Mouse (Mus musculus): ENCODE results near the gene Pmpca. TPM values are rescaled to one million over a fixed set of nuclear protein-coding genes. Genes with fewer than 3 reads are reported as not detected.

The Pmpca gene
- polyA plus RNA-seq, 1 experiment from 2014 or later = 83.2 TPM

DNA sequence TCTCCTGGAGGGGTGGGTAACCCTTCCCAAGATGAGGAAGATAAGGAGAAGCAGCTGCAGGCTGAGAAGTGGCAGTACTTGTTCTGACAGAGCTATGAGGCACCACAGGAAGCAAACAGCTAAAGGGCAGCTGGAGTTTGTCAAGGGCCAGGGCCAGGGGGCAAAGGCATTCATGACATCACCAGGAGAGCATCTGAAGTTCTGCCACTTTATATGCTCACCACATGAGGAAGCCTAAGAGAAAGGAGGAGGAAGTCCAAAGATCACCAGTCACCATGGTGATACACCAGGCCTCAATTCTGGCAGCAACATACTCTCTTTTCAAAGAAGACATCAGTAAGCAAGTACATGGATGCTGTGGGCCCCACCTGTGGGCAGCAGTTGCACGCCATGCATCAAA lies 33.9 kb downstream of the Pmpca start:
- Histone ChIP-seq H3K27ac (ENCODE audit: low read length) (no peak overlapping the region), H3K9me3 (ENCODE audit: control insufficient read depth, low read depth, low read length) (no peaks in the 10 kb centered on the region), H3K27me3 (ENCODE audit: control insufficient read depth, insufficient read depth, low read length) (no peaks in the 10 kb centered on the region), H3K4me2 (replicated peaks; ENCODE audit: low read depth, low read length) (no peak overlapping the region), H3K4me3 (ENCODE audit: low read depth, low read length) (no peak overlapping the region), H3K36me3 (ENCODE audit: control insufficient read depth, insufficient read depth, low read length) (peaks cover 85% of the 10 kb centered on the region), H3K9ac (replicated peaks; ENCODE audit: low read depth, low read length) (no peak overlapping the region), H3K4me1 (ENCODE audit: control insufficient read depth, insufficient read depth, low read length) (no peaks in the 10 kb centered on the region)
- 76% methylated on average over 1 of the region's 1 CpGs for WGBS
- ATAC-seq (ENCODE audit: insufficient number of reproducible peaks, insufficient read depth, low FRiP score, low read depth) = no peak

DNA sequence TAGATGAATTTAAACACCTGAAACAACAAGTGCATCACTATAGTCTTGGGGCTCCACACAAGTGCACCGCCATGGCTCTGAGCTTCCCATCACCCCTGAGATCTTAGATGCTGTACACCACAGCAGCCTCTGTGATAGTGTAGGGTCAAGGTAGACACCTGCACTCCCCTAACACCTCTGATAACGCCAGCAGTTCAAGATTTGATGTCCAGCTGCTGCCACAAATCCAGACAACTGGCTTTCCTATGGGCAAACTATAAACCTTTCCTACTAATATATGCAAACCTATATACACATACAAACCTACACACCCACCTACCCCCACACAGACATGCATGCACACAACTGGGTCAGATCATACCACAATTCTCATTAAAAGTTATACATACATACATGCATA lies 35.4 kb downstream of the Pmpca start:
- Histone ChIP-seq H3K27ac (ENCODE audit: low read length) (no peak overlapping the region), H3K4me2 (replicated peaks; ENCODE audit: low read depth, low read length) (no peak overlapping the region), H3K9me3 (ENCODE audit: control insufficient read depth, low read depth, low read length) (no peaks in the 10 kb centered on the region), H3K36me3 (ENCODE audit: control insufficient read depth, insufficient read depth, low read length) (peaks cover 93% of the 10 kb centered on the region), H3K4me1 (ENCODE audit: control insufficient read depth, insufficient read depth, low read length) (no peaks in the 10 kb centered on the region), H3K27me3 (ENCODE audit: control insufficient read depth, insufficient read depth, low read length) (no peaks in the 10 kb centered on the region), H3K9ac (replicated peaks; ENCODE audit: low read depth, low read length) (no peak overlapping the region), H3K4me3 (ENCODE audit: low read depth, low read length) (no peak overlapping the region)
- no peak for ATAC-seq (ENCODE audit: insufficient number of reproducible peaks, insufficient read depth, low FRiP score, low read depth)
- WGBS = 91% methylated on average over 2 of the region's 2 CpGs

DNA sequence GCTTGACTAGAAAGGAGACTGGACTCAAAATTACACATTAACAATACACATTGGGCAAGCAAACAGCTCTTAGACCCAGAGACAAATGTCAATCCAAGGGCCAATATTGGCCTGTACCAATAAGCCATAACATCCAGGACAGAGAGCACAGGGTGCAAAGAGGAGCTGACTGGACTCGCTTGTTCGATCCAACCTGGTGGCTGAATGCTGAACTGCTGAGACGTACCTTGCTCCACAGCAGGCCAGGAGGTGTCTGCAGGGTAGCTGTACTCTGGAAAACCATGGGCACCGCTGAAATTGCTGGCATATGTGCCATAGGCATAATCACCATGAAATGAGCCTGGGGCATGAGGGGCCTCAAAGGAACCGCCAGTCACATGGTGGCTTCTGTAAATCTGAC lies 40.7 kb downstream of the Pmpca start:
- no peaks in the 10 kb centered on the region for H3K4me1 ChIP-seq (ENCODE audit: control insufficient read depth, insufficient read depth, low read length)
- H3K4me2 ChIP-seq (replicated peaks; ENCODE audit: low read depth, low read length) = no peak overlapping the region
- no peak overlapping the region for H3K4me3 ChIP-seq (ENCODE audit: low read depth, low read length)
- no peaks in the 10 kb centered on the region for H3K9me3 ChIP-seq (ENCODE audit: control insufficient read depth, low read depth, low read length)
- no peak overlapping the region for H3K27ac ChIP-seq (ENCODE audit: low read length)
- no peaks in the 10 kb centered on the region for H3K27me3 ChIP-seq (ENCODE audit: control insufficient read depth, insufficient read depth, low read length)
- H3K9ac ChIP-seq (replicated peaks; ENCODE audit: low read depth, low read length) = no peak overlapping the region
- H3K36me3 ChIP-seq (ENCODE audit: control insufficient read depth, insufficient read depth, low read length) = peaks cover 86% of the 10 kb centered on the region
- 94% methylated on average over 5 of the region's 5 CpGs for WGBS
- ATAC-seq (ENCODE audit: insufficient number of reproducible peaks, insufficient read depth, low FRiP score, low read depth) = no peak

DNA sequence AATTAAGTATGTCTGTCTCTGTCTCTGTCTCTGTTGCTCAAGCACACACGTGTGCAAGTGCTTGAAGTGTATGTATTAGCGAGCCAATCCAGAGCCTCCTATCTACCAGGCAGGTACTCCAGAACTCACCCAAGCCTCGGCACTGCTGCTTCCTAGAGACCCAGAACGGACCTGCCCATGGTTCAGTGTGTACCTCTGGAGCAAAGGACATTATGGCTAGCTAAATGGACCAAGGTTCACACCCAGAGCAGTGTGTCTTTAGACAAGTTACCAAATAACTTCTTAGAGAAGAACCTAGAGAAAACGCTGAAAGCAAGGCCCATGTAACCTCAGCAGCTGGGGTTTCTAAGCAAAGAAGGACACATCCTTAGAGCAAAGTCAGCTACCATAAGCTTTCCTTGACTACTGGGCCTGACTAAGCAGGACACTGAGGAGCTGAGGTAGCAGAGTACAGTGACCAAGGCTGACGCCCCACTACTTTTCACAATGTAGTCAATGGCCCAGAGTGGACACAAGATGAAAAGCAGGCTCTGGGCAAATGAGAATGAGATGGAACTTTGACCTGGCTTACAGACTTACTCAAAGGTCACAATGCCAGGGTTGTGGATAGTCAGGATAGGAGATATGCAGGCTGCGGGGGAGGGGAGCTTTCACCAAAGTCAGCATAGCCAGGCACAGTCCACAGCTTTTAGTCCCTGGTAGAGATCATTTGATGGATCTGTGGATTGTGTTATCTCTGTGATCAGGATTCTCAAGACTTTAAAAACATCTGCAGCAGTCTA lies 45.8 kb downstream of the Pmpca start:
- ATAC-seq (ENCODE audit: insufficient number of reproducible peaks, insufficient read depth, low FRiP score, low read depth) = no peak
- Histone ChIP-seq H3K36me3 (ENCODE audit: control insufficient read depth, insufficient read depth, low read length) (peaks cover 75% of the 10 kb centered on the region), H3K4me3 (ENCODE audit: low read depth, low read length) (no peak overlapping the region), H3K27ac (ENCODE audit: low read length) (no peak overlapping the region), H3K9me3 (ENCODE audit: control insufficient read depth, low read depth, low read length) (no peaks in the 10 kb centered on the region), H3K4me1 (ENCODE audit: control insufficient read depth, insufficient read depth, low read length) (no peaks in the 10 kb centered on the region), H3K27me3 (ENCODE audit: control insufficient read depth, insufficient read depth, low read length) (no peaks in the 10 kb centered on the region), H3K4me2 (replicated peaks; ENCODE audit: low read depth, low read length) (no peak overlapping the region), H3K9ac (replicated peaks; ENCODE audit: low read depth, low read length) (no peak overlapping the region)
- 92% methylated on average over 7 of the region's 7 CpGs for WGBS

DNA sequence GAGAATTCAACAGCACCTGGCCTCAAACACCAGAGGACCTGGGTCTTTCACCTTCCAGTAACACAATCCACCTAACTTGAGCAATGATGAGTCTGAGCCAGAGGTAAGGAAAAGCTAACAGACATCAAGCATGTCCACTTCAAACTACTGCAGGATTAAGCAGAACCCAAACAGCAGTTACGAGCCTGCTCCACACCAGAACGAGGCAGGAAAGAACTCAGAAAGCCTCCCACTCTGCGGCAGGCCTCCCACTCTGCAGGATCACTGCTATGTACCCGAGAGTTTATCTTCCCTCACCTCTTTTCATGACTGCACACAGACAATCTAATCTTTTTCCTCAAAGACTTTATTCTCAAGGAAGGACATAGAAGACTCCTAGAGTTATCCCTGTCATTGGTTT lies 48.1 kb downstream of the Pmpca start:
- WGBS = 60% methylated on average over 4 of the region's 4 CpGs
- Histone ChIP-seq H3K27me3 (ENCODE audit: control insufficient read depth, insufficient read depth, low read length) (no peaks in the 10 kb centered on the region), H3K27ac (ENCODE audit: low read length) (no peak overlapping the region), H3K4me3 (ENCODE audit: low read depth, low read length) (no peak overlapping the region), H3K4me2 (replicated peaks; ENCODE audit: low read depth, low read length) (no peak overlapping the region), H3K9me3 (ENCODE audit: control insufficient read depth, low read depth, low read length) (no peaks in the 10 kb centered on the region), H3K9ac (replicated peaks; ENCODE audit: low read depth, low read length) (no peak overlapping the region), H3K36me3 (ENCODE audit: control insufficient read depth, insufficient read depth, low read length) (peaks cover 80% of the 10 kb centered on the region), H3K4me1 (ENCODE audit: control insufficient read depth, insufficient read depth, low read length) (no peaks in the 10 kb centered on the region)
- ATAC-seq (ENCODE audit: insufficient number of reproducible peaks, insufficient read depth, low FRiP score, low read depth) = no peak

DNA sequence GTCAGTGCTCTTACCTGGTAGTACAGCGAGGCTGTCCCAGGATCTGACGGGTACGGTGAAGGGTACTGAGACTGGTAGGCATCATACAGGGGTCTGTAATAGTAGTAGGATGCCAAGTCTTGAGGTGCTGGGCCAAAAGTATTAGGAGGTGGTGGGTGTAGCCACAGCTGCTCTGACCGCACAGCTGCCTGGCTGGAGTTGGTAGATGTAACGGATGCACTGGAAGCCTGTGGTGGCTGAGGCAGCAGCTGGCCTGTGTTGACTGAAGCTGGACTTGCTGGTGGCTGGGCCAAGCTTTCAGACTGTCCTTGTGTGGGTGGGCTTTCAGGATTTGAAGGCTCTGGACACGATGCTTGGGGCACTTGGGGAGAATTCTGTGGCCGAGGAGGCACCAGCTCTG lies 49.2 kb downstream of the Pmpca start:
- H3K36me3 ChIP-seq (ENCODE audit: control insufficient read depth, insufficient read depth, low read length) = peaks cover 68% of the 10 kb centered on the region
- H3K9me3 ChIP-seq (ENCODE audit: control insufficient read depth, low read depth, low read length) = no peaks in the 10 kb centered on the region
- no peak overlapping the region for H3K9ac ChIP-seq (replicated peaks; ENCODE audit: low read depth, low read length)

DNA sequence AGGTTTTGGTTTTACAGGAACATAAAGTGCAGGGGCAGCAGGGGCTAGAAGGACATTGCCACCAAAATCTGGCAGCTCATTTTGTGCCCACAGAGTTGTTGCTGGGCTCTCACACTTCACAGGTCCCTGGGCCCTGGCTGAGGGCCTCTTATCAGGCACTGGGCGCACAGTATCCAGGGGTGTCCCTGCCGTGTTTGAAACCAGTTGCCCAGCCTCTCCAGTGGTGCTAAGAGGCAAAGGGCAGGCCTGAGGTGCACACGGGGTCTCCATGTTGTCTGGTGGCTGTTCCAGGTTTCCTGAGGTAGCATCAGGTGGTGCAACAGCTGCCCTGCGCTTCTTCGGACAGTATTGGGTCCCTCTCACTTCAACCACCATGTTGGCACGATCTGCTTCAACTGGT lies 50.5 kb downstream of the Pmpca start:
- no peak overlapping the region for H3K4me2 ChIP-seq (replicated peaks; ENCODE audit: low read depth, low read length)
- ATAC-seq (ENCODE audit: insufficient number of reproducible peaks, insufficient read depth, low FRiP score, low read depth) = no peak
- no peaks in the 10 kb centered on the region for H3K9me3 ChIP-seq (ENCODE audit: control insufficient read depth, low read depth, low read length)
- H3K4me1 ChIP-seq (ENCODE audit: control insufficient read depth, insufficient read depth, low read length) = peaks cover 14% of the 10 kb centered on the region; the same call in 1 of the 2 replicates
- no peak overlapping the region for H3K9ac ChIP-seq (replicated peaks; ENCODE audit: low read depth, low read length)
- H3K36me3 ChIP-seq (ENCODE audit: control insufficient read depth, insufficient read depth, low read length) = peaks cover 57% of the 10 kb centered on the region
- H3K27ac ChIP-seq (ENCODE audit: low read length) = no peak overlapping the region
- no peak overlapping the region for H3K4me3 ChIP-seq (ENCODE audit: low read depth, low read length)
- 91% methylated on average over 6 of the region's 6 CpGs for WGBS
- H3K27me3 ChIP-seq (ENCODE audit: control insufficient read depth, insufficient read depth, low read length) = no peaks in the 10 kb centered on the region

More for the DNA sequence above, 49.2 kb downstream of the Pmpca start:
- Histone ChIP-seq H3K4me1 (ENCODE audit: control insufficient read depth, insufficient read depth, low read length) (peaks cover 6% of the 10 kb centered on the region; the same call in 1 of the 2 replicates), H3K4me2 (replicated peaks; ENCODE audit: low read depth, low read length) (no peak overlapping the region), H3K27ac (ENCODE audit: low read length) (no peak overlapping the region), H3K27me3 (ENCODE audit: control insufficient read depth, insufficient read depth, low read length) (no peaks in the 10 kb centered on the region), H3K4me3 (ENCODE audit: low read depth, low read length) (no peak overlapping the region)
- whole genome bisulfite sequencing = 86% methylated on average over 7 of the region's 7 CpGs
- no peak for ATAC-seq (ENCODE audit: insufficient number of reproducible peaks, insufficient read depth, low FRiP score, low read depth)

DNA sequence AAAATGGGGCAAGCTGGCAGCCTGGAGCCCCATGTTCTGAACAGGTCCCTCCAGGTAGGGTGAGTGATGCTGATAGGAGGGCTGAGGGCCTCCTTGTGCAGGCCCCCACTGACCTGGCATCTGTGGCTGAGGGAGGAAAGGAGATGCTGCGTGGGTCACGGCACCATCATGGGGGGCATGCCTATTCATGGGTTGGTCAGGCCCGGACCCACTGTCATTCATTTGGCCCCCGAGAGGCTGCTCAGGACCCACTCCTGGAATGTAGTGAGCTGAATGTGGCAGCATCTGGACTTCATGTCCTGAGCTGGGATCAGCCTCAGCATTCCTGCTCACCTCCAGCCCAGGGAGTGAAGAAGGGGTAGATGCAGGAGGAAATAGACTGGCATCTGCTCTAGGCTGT lies 52.1 kb downstream of the Pmpca start:
- WGBS = 90% methylated on average over 4 of the region's 4 CpGs
- H3K9me3 ChIP-seq (ENCODE audit: control insufficient read depth, low read depth, low read length) = no peaks in the 10 kb centered on the region
- H3K27ac ChIP-seq (ENCODE audit: low read length) = no peak overlapping the region
- H3K4me1 ChIP-seq (ENCODE audit: control insufficient read depth, insufficient read depth, low read length) = peaks cover 14% of the 10 kb centered on the region; the same call in 1 of the 2 replicates
- H3K9ac ChIP-seq (replicated peaks; ENCODE audit: low read depth, low read length) = no peak overlapping the region
- no peaks in the 10 kb centered on the region for H3K27me3 ChIP-seq (ENCODE audit: control insufficient read depth, insufficient read depth, low read length)
- H3K4me3 ChIP-seq (ENCODE audit: low read depth, low read length) = no peak overlapping the region
- ATAC-seq (ENCODE audit: insufficient number of reproducible peaks, insufficient read depth, low FRiP score, low read depth) = no peak
- H3K36me3 ChIP-seq (ENCODE audit: control insufficient read depth, insufficient read depth, low read length) = peaks cover 41% of the 10 kb centered on the region
- no peak overlapping the region for H3K4me2 ChIP-seq (replicated peaks; ENCODE audit: low read depth, low read length)

DNA sequence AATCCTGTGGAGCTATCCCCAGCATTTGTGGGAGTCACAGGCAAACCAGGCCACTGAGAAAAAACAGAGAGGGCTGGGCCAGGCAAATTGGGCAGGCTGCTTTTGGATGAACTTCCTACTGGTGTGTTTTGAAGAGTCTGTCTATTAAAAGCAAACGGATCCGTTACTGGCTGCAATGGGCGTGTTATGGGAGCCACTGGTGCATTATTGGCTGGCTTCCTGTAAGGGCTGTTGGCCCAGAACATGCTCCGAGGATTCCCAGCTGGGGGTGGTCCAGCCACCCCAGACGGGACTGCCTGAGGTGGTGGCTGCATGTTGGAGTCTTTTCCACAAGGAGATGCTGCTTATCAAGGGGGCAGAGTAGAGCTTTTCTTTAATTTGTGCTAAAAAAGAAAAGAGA lies 52.5 kb downstream of the Pmpca start:
- H3K4me3 ChIP-seq (ENCODE audit: low read depth, low read length) = no peak overlapping the region
- H3K9ac ChIP-seq (replicated peaks; ENCODE audit: low read depth, low read length) = no peak overlapping the region
- peaks cover 18% of the 10 kb centered on the region; the same call in 1 of the 2 replicates for H3K4me1 ChIP-seq (ENCODE audit: control insufficient read depth, insufficient read depth, low read length)
- H3K4me2 ChIP-seq (replicated peaks; ENCODE audit: low read depth, low read length) = no peak overlapping the region
- 75% methylated on average over 5 of the region's 5 CpGs for WGBS
- ATAC-seq (ENCODE audit: insufficient number of reproducible peaks, insufficient read depth, low FRiP score, low read depth) = no peak
- no peaks in the 10 kb centered on the region for H3K9me3 ChIP-seq (ENCODE audit: control insufficient read depth, low read depth, low read length)
- H3K27me3 ChIP-seq (ENCODE audit: control insufficient read depth, insufficient read depth, low read length) = no peaks in the 10 kb centered on the region
- peaks cover 41% of the 10 kb centered on the region for H3K36me3 ChIP-seq (ENCODE audit: control insufficient read depth, insufficient read depth, low read length)
- no peak overlapping the region for H3K27ac ChIP-seq (ENCODE audit: low read length)
